In genomic region chr6:54516512-54517134, GRCm38 (mm10) we compare ENCODE assay signal across 18 mouse cellular contexts. TPM values are rescaled to one million over a fixed set of nuclear protein-coding genes. Genes with fewer than 3 reads are reported as not detected.
DNase-seq lines count a peak whose midpoint lies in the region; ATAC-seq and TF ChIP-seq lines count a peak whose summit lies in the region.
"Had no signal": no experiment of that assay in that cellular context is flagged by ENCODE, and none has a peak within 500 bp of the region (broad histone marks: within the 10 kb centered on the region; RNA-seq: fewer than 3 reads in every experiment).

No protein-coding gene starts in this region.

- ATAC-seq in forebrain, embryonic 11.5 days (replicated peaks; ENCODE audit: low FRiP score): 0 out of 2 replicates have a peak, but pooled peaks have one; percentile 27
- no peak for ATAC-seq in forebrain, postnatal 0 days
- peak; percentile 53; the same call in 1 of the 2 replicates for ATAC-seq in hindbrain, embryonic 13.5 days (ENCODE audit: low FRiP score)
- ATAC-seq in hindbrain, embryonic 14.5 days (ENCODE audit: low FRiP score): no peak
- ATAC-seq in midbrain, embryonic 11.5 days (ENCODE audit: low FRiP score): peak; percentile 57; the same call in 1 of the 2 replicates
- no peak; the same call in 1 of the 2 replicates for ATAC-seq in midbrain, postnatal 0 days (ENCODE audit: low FRiP score)
- peak; percentile 40 for ATAC-seq in midbrain, embryonic 16.5 days
- ATAC-seq: CD4-positive, CD25-positive, alpha-beta regulatory T cell, adult 4 months; Patski had no signal

- WGBS in forebrain, embryonic 11.5 days: 78% methylated on average over 2 of the region's 2 CpGs
- WGBS in forebrain, postnatal 0 days: 94% methylated on average over 2 of the region's 2 CpGs
- WGBS in hindbrain, embryonic 13.5 days: 94% methylated on average over 2 of the region's 2 CpGs
- 82% methylated on average over 2 of the region's 2 CpGs for WGBS in hindbrain, embryonic 14.5 days
- 95% methylated on average over 2 of the region's 2 CpGs for WGBS in midbrain, embryonic 11.5 days
- WGBS in midbrain, postnatal 0 days: 94% methylated on average over 2 of the region's 2 CpGs
- WGBS in midbrain, embryonic 16.5 days: 79% methylated on average over 2 of the region's 2 CpGs

- TF ChIP-seq CTCF in forebrain, postnatal 0 days (IDR thresholded peaks at IDR 0.05; ENCODE audit: low read depth): no peak
- TF ChIP-seq CTCF in midbrain, postnatal 0 days (IDR thresholded peaks at IDR 0.05): no peak

- H3K36me3 ChIP-seq in forebrain, embryonic 11.5 days (ENCODE audit: control insufficient read depth, insufficient read depth, low read length): no peaks in the 10 kb centered on the region; the same call in 1 of the 2 replicates
- peaks cover 70% of the 10 kb centered on the region for H3K36me3 ChIP-seq in forebrain, postnatal 0 days (ENCODE audit: insufficient read depth)
- H3K36me3 ChIP-seq in hindbrain, embryonic 13.5 days: peaks cover 73% of the 10 kb centered on the region
- peaks cover 57% of the 10 kb centered on the region for H3K36me3 ChIP-seq in hindbrain, embryonic 14.5 days (replicated peaks; ENCODE audit: control insufficient read depth, insufficient read depth)
- peaks cover 5% of the 10 kb centered on the region; the same call in 1 of the 2 replicates for H3K36me3 ChIP-seq in midbrain, embryonic 11.5 days (ENCODE audit: control insufficient read depth, insufficient read depth, low read length)
- H3K36me3 ChIP-seq in midbrain, postnatal 0 days (ENCODE audit: insufficient read depth, low read length): peaks cover 46% of the 10 kb centered on the region
- H3K36me3 ChIP-seq in midbrain, embryonic 16.5 days (ENCODE audit: control insufficient read depth, insufficient read depth, low read length): peaks cover 22% of the 10 kb centered on the region; the same call in 1 of the 2 replicates

- no peaks in the 10 kb centered on the region for H3K27me3 ChIP-seq in forebrain, embryonic 11.5 days (ENCODE audit: control insufficient read depth, insufficient read depth, low read length)
- H3K27me3 ChIP-seq in forebrain, postnatal 0 days (ENCODE audit: insufficient read depth, low read length): no peaks in the 10 kb centered on the region
- H3K27me3 ChIP-seq in hindbrain, embryonic 13.5 days: no peaks in the 10 kb centered on the region
- H3K27me3 ChIP-seq in hindbrain, embryonic 14.5 days (ENCODE audit: control insufficient read depth, insufficient read depth, low read length): no peaks in the 10 kb centered on the region
- H3K27me3 ChIP-seq in midbrain, embryonic 11.5 days (ENCODE audit: control insufficient read depth, insufficient read depth, low read length): no peaks in the 10 kb centered on the region
- H3K27me3 ChIP-seq in midbrain, postnatal 0 days (ENCODE audit: insufficient read depth, low read length): no peaks in the 10 kb centered on the region
- no peaks in the 10 kb centered on the region for H3K27me3 ChIP-seq in midbrain, embryonic 16.5 days (ENCODE audit: control insufficient read depth, insufficient read depth, low read depth, low read length)
- H3K27me3 ChIP-seq: Patski had no signal

- no peak overlapping the region for H3K4me2 ChIP-seq in forebrain, embryonic 11.5 days (ENCODE audit: low read depth, low read length, severe bottlenecking)
- no peak overlapping the region for H3K4me2 ChIP-seq in forebrain, postnatal 0 days (ENCODE audit: low read depth)
- H3K4me2 ChIP-seq in hindbrain, embryonic 13.5 days: no peak overlapping the region
- no peak overlapping the region for H3K4me2 ChIP-seq in hindbrain, embryonic 14.5 days (replicated peaks)
- H3K4me2 ChIP-seq in midbrain, embryonic 11.5 days: no peak overlapping the region
- H3K4me2 ChIP-seq in midbrain, postnatal 0 days (ENCODE audit: low read depth, low read length, poor library complexity, severe bottlenecking): no peak overlapping the region
- no peak overlapping the region for H3K4me2 ChIP-seq in midbrain, embryonic 16.5 days (ENCODE audit: low read length)

- DNase-seq in forebrain, embryonic 11.5 days (ENCODE audit: low spot score): no peak
- no peak for DNase-seq in forebrain, postnatal 0 days
- DNase-seq in hindbrain, embryonic 14.5 days (ENCODE audit: low spot score): no peak
- DNase-seq in midbrain, embryonic 11.5 days (ENCODE audit: low spot score, missing footprints): no peak
- DNase-seq in midbrain, postnatal 0 days (ENCODE audit: low spot score): no peak
- DNase-seq: adrenal gland, postnatal 10 days; cerebellum, adult 9-10 months; gastrocnemius, postnatal 25 days; heart, adult 2 months; kidney, adult 18-20 months; right cerebral cortex, postnatal 14 days; spleen, adult 18-20 months; thymus, postnatal 25 days had no signal

- H3K9me3 ChIP-seq in forebrain, embryonic 11.5 days (ENCODE audit: control insufficient read depth, low read length): no peaks in the 10 kb centered on the region
- no peaks in the 10 kb centered on the region for H3K9me3 ChIP-seq in forebrain, postnatal 0 days (ENCODE audit: low read length)
- no peaks in the 10 kb centered on the region for H3K9me3 ChIP-seq in hindbrain, embryonic 13.5 days
- H3K9me3 ChIP-seq in hindbrain, embryonic 14.5 days (ENCODE audit: control insufficient read depth, low read length): no peaks in the 10 kb centered on the region
- no peaks in the 10 kb centered on the region for H3K9me3 ChIP-seq in midbrain, embryonic 11.5 days (ENCODE audit: control insufficient read depth, low read length)
- H3K9me3 ChIP-seq in midbrain, postnatal 0 days (ENCODE audit: low read length): no peaks in the 10 kb centered on the region
- H3K9me3 ChIP-seq in midbrain, embryonic 16.5 days (replicated peaks; ENCODE audit: control insufficient read depth, low read length, poor library complexity, severe bottlenecking): no peaks in the 10 kb centered on the region

- H3K4me3 ChIP-seq in forebrain, embryonic 11.5 days (ENCODE audit: low read depth, low read length): no peak overlapping the region
- H3K4me3 ChIP-seq in forebrain, postnatal 0 days (ENCODE audit: low read depth, low read length): no peak overlapping the region
- H3K4me3 ChIP-seq in hindbrain, embryonic 13.5 days: no peak overlapping the region
- H3K4me3 ChIP-seq in hindbrain, embryonic 14.5 days (replicated peaks; ENCODE audit: low read length): no peak overlapping the region
- no peak overlapping the region for H3K4me3 ChIP-seq in midbrain, embryonic 11.5 days (ENCODE audit: low read depth, low read length)
- H3K4me3 ChIP-seq in midbrain, postnatal 0 days (ENCODE audit: low read depth, low read length): no peak overlapping the region
- no peak overlapping the region for H3K4me3 ChIP-seq in midbrain, embryonic 16.5 days (ENCODE audit: low read depth, low read length)
- H3K4me3 ChIP-seq: heart, adult 2 months had no signal

- no peak overlapping the region for H3K9ac ChIP-seq in forebrain, embryonic 11.5 days (ENCODE audit: low read length)
- H3K9ac ChIP-seq in forebrain, postnatal 0 days: no peak overlapping the region
- no peak overlapping the region for H3K9ac ChIP-seq in hindbrain, embryonic 13.5 days
- no peak overlapping the region for H3K9ac ChIP-seq in hindbrain, embryonic 14.5 days
- H3K9ac ChIP-seq in midbrain, embryonic 11.5 days (ENCODE audit: low read length): no peak overlapping the region
- no peak overlapping the region for H3K9ac ChIP-seq in midbrain, postnatal 0 days (replicated peaks; ENCODE audit: low read length, poor library complexity, severe bottlenecking)
- no peak overlapping the region for H3K9ac ChIP-seq in midbrain, embryonic 16.5 days (ENCODE audit: low read depth, low read length)
- H3K9ac ChIP-seq: liver, embryonic 14.5 days had no signal

- H3K27ac ChIP-seq in forebrain, embryonic 11.5 days (ENCODE audit: low read depth, low read length): no peak overlapping the region
- H3K27ac ChIP-seq in forebrain, postnatal 0 days (ENCODE audit: low read depth, low read length): no peak overlapping the region
- H3K27ac ChIP-seq in hindbrain, embryonic 13.5 days: no peak overlapping the region
- no peak overlapping the region for H3K27ac ChIP-seq in hindbrain, embryonic 14.5 days
- H3K27ac ChIP-seq in midbrain, embryonic 11.5 days (ENCODE audit: low read depth, low read length): no peak overlapping the region
- H3K27ac ChIP-seq in midbrain, postnatal 0 days (ENCODE audit: low read depth, low read length): no peak overlapping the region
- no peak overlapping the region for H3K27ac ChIP-seq in midbrain, embryonic 16.5 days (ENCODE audit: low read length)
- H3K27ac ChIP-seq: heart, adult 2 months; liver, embryonic 14.5 days had no signal

- no peaks in the 10 kb centered on the region for H3K4me1 ChIP-seq in forebrain, embryonic 11.5 days (replicated peaks; ENCODE audit: control insufficient read depth, insufficient read depth, low read length)
- H3K4me1 ChIP-seq in forebrain, postnatal 0 days (ENCODE audit: insufficient read depth): no peaks in the 10 kb centered on the region
- no peaks in the 10 kb centered on the region for H3K4me1 ChIP-seq in hindbrain, embryonic 13.5 days (replicated peaks)
- no peaks in the 10 kb centered on the region for H3K4me1 ChIP-seq in hindbrain, embryonic 14.5 days (replicated peaks; ENCODE audit: control insufficient read depth, insufficient read depth, low read length)
- H3K4me1 ChIP-seq in midbrain, embryonic 11.5 days (ENCODE audit: control insufficient read depth, insufficient read depth, low read length): no peaks in the 10 kb centered on the region
- no peaks in the 10 kb centered on the region for H3K4me1 ChIP-seq in midbrain, postnatal 0 days (ENCODE audit: insufficient read depth, low read length)
- H3K4me1 ChIP-seq in midbrain, embryonic 16.5 days (ENCODE audit: control insufficient read depth, insufficient read depth, low read length): no peaks in the 10 kb centered on the region

RNA-seq across cellular contexts. Expression of gene Scrn1, which starts 49.7 kb away (rescaled TPM):
- 102 and 123 TPM in 2 replicates for polyA plus RNA-seq in forebrain, embryonic 11.5 days (2014; fragmentation: Nextera tagmentation; extraction: Ambion mirVana)
- total RNA-seq in forebrain, postnatal 0 days (2014; rRNA removed): 189 and 195 TPM in 2 replicates
- polyA plus RNA-seq in forebrain, postnatal 0 days (2015; fragmentation: Nextera tagmentation; extraction: Ambion mirVana): 95.5 and 122 TPM in 2 replicates
- 87.1 and 91.6 TPM in 2 replicates for polyA plus RNA-seq in hindbrain, embryonic 13.5 days (2015; fragmentation: Nextera tagmentation; extraction: Ambion mirVana)
- polyA plus RNA-seq in hindbrain, embryonic 14.5 days (2014; fragmentation: Nextera tagmentation; extraction: Ambion mirVana): 103 and 105 TPM in 2 replicates
- 69.5 and 73.3 TPM in 2 replicates for polyA plus RNA-seq in midbrain, embryonic 11.5 days (2014; fragmentation: Nextera tagmentation; extraction: Ambion mirVana)
- 127 and 136 TPM in 2 replicates for total RNA-seq in midbrain, postnatal 0 days (2014; rRNA removed)
- polyA plus RNA-seq in midbrain, postnatal 0 days (2015; fragmentation: Nextera tagmentation; extraction: Ambion mirVana): 96.8 and 113 TPM in 2 replicates
- polyA plus RNA-seq in midbrain, embryonic 16.5 days (2015; fragmentation: Nextera tagmentation; extraction: Ambion mirVana): 125 and 130 TPM in 2 replicates

Comparison
In these comparisons a context has a peak if more than half of its experiments do, and no peak if none do; other contexts are left out.
1. ATAC-seq: peak in forebrain, embryonic 11.5 days (single experiment), hindbrain, embryonic 13.5 days (single experiment), midbrain, embryonic 11.5 days (single experiment) and midbrain, embryonic 16.5 days (single experiment); none in forebrain, postnatal 0 days (single experiment), hindbrain, embryonic 14.5 days (single experiment) and midbrain, postnatal 0 days (single experiment).